Mouse (Mus musculus) embryo, embryonic 10.5 days (tissue): Measurements from ENCODE around the gene Zscan4f.
"Not testable (repeated sequence)": the region's sequence is repeated elsewhere in the genome, so short reads cannot be mapped to it uniquely, and the experiment has no call there.

ENCODE experiments used
- DNase-seq: peaks from one replicate; pipeline ENCODE4 v3.0.0-alpha.2; 2015; ENCODE audit warnings: low spot score

Gene Zscan4f

DNA sequence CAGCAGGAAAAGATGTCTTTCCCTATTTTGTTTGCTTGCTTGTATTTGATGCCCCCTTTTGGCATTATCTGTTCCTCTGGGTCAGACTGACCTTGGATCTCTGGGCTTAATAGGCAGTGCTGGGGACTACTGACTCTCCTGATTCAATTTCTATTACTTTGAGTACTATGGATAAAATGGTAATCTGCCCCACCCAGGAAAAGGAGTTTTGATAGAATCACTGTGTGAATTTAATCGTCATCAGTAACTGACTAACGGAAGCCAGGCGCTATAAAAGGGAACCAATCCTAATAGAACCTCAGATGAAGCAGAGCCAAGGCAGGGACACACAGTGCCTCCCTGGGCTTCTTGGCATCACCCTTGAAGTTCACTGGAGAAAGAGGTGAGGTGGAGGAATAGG is at the start of gene Zscan4f:
TSS of gene Zscan4f (plus strand) at position 301 of the 400 bp plus-strand sequence.
- DNase-seq = not testable (repeated sequence)

- DNase-seq = not testable (repeated sequence)
These were observed 13.1 kb upstream of the Zscan4f start for GRCm38 (mm10) chr7:11384641-11385040.
